Mouse (Mus musculus) left cerebral cortex, adult 8-10 months (tissue): ENCODE data around the gene Armc3. TPM values are rescaled to one million over a fixed set of nuclear protein-coding genes. Genes with fewer than 3 reads are reported as not detected.

Experiments used
- DNase-seq, 2 experiments: peaks; one replicate each; pipeline ENCODE4 v3.0.0; 2022; ENCODE audit warnings: low spot score in 2 of 2
- total RNA-seq, 4 experiments: library from RNA; stranded (reverse); gene quantifications; 2 replicates each; pipeline ENCODE4 v1.2.4; 2022

Gene Armc3
- total RNA-seq: 1 to 10 TPM in 1 of 4 experiments, under 1 TPM in 3; 0.34 to 1.1 (median 0.64) TPM

- DNase-seq: peak; percentile 20 to 35
Measured at GRCm38 (mm10) chr2:19198452-19199365, at the start of gene Armc3. TSS of gene Armc3 (plus strand) at chr2:19199302.

- no peak for DNase-seq
Measured at GRCm38 (mm10) chr2:19152687-19153086, 46.4 kb upstream of the Armc3 start.

GRCm38 (mm10) chr2:19156176-19156575 is 42.9 kb upstream of the Armc3 start:
- peak in 1 of 2 experiments; percentile 13 for DNase-seq

GRCm38 (mm10) chr2:19159539-19159938 is 39.6 kb upstream of the Armc3 start:
- no peak for DNase-seq

GRCm38 (mm10) chr2:19160368-19161114 is 38.6 kb upstream of the Armc3 start:
- no peak for DNase-seq

- DNase-seq: no peak
Measured at GRCm38 (mm10) chr2:19164234-19164633, 34.9 kb upstream of the Armc3 start.

GRCm38 (mm10) chr2:19176827-19177236 is 22.3 kb upstream of the Armc3 start:
- no peak for DNase-seq

- DNase-seq: no peak
Measured at GRCm38 (mm10) chr2:19199366-19199853, 308 bp downstream of the Armc3 start.

GRCm38 (mm10) chr2:19200112-19200511 is 1.0 kb downstream of the Armc3 start:
- DNase-seq: no peak

- DNase-seq: no peak
Measured at GRCm38 (mm10) chr2:19201682-19202081, 2.6 kb downstream of the Armc3 start.

- DNase-seq: no peak
Measured at GRCm38 (mm10) chr2:19234305-19234704, 35.2 kb downstream of the Armc3 start.

- DNase-seq: no peak
Measured at GRCm38 (mm10) chr2:19235193-19235592, 36.1 kb downstream of the Armc3 start.

GRCm38 (mm10) chr2:19235614-19236013 is 36.5 kb downstream of the Armc3 start:
- no peak for DNase-seq

- DNase-seq: no peak
Measured at GRCm38 (mm10) chr2:19238771-19239170, 39.7 kb downstream of the Armc3 start.

- DNase-seq: no peak
Measured at GRCm38 (mm10) chr2:19249611-19250010, 50.5 kb downstream of the Armc3 start.

GRCm38 (mm10) chr2:19255037-19255436 is 55.9 kb downstream of the Armc3 start:
- DNase-seq: no peak

GRCm38 (mm10) chr2:19257255-19257654 is 58.2 kb downstream of the Armc3 start:
- DNase-seq: no peak

- DNase-seq: no peak
Measured at GRCm38 (mm10) chr2:19260399-19260798, 61.3 kb downstream of the Armc3 start.

- DNase-seq: no peak
Measured at GRCm38 (mm10) chr2:19263375-19263774, 64.3 kb downstream of the Armc3 start.

GRCm38 (mm10) chr2:19265834-19266233 is 66.7 kb downstream of the Armc3 start:
- no peak for DNase-seq

GRCm38 (mm10) chr2:19267396-19267795 is 68.3 kb downstream of the Armc3 start:
- no peak for DNase-seq

GRCm38 (mm10) chr2:19269955-19270354 is 70.9 kb downstream of the Armc3 start:
- DNase-seq: no peak
